Mouse (Mus musculus): ENCODE data around the gene Rpl27.
"Not testable (repeated sequence)": the region's sequence is repeated elsewhere in the genome, so short reads cannot be mapped to it uniquely, and the experiment has no call there.

The Rpl27 gene

DNA sequence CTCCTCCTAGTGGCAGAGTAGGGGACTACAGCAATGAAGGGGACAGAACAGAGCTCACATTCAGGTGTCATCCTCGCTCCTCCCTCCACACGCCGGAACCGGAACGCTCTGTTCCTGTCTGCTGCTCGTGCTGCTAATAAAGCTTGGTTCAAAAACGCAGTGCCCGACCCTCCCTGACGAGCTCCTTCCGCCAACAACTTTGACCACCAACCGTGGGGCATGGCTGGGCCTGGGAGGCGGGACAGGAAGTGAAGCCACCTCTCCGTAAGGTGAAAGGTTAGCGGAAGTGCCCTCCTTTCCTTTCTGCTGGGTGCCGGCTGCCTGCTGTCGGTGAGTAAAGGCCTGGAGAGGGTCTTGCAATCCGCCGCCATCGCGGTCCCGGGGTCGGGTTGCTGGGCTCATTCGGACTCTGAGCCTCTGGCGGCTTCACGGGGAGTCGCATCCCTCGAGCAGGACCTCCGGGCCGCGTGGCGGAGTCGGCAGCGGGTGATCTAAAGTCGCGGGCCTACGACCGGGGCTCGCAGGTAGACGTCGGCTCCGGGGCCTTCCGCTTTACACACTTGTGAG is at the start of gene Rpl27:
Rpl27 (plus strand) TSS at position 172 of the 567 bp plus-strand sequence.
- DNase-seq, result peak; percentile 96 to 99

DNA sequence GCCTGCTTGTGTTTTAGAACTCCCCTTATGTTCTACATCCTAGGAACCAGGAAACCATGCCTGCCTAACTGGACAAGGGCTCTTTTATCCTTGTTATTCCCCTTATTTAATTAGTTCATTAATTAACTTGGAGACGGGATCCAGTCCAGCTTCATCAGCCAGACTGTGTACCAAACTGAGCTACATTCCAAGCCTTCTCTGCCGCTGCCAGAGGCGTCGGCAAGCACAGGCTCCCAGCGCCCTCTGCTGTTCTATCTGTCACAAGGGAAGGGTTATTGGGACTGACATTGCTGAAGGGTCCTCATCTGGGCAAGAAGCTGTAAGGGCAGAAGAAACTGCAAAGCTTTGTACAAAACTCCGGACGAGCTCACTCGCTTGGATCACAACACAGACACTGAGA is 47.0 kb upstream of the Rpl27 start:
- peak; percentile 89 to 90 for DNase-seq

- no peak for DNase-seq
Observed at GRCm38 (mm10) chr11:101415306-101415705, 26.8 kb upstream of the Rpl27 start.

GRCm38 (mm10) chr11:101416433-101417100 is 25.5 kb upstream of the Rpl27 start:
- DNase-seq, result peak in 1 of 2 experiments; percentile 33

- peak; percentile 84 to 93 for DNase-seq
Observed at GRCm38 (mm10) chr11:101417101-101417855, 24.8 kb upstream of the Rpl27 start, which contains the start of gene Aarsd1. Aarsd1 (minus strand) TSS chr11:101417615.

- DNase-seq, result no peak
Observed at GRCm38 (mm10) chr11:101418991-101419390, 23.1 kb upstream of the Rpl27 start.

- peak in 1 of 2 experiments; percentile 24 for DNase-seq
Observed at GRCm38 (mm10) chr11:101419610-101420009, 22.5 kb upstream of the Rpl27 start.

DNA sequence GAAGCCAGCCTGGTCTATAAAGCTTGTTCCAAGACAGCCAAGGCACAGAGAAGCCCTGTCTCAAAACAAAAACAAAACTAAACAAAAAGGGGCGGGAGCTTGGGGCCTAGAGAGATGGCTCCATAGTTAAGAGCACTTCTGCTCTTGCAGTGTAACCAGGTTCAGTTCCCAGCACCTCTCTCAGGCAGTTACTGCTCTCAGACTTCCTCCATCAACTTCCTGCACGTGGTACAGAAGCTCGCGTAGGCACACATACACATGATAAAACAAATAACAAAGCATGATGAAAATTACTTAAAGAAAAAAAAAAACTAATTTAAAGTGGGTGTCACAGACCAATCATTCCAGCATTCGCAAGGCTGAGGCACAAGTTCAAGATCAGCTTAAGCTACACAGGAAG is 21.9 kb upstream of the Rpl27 start:
- DNase-seq, result no peak

DNA sequence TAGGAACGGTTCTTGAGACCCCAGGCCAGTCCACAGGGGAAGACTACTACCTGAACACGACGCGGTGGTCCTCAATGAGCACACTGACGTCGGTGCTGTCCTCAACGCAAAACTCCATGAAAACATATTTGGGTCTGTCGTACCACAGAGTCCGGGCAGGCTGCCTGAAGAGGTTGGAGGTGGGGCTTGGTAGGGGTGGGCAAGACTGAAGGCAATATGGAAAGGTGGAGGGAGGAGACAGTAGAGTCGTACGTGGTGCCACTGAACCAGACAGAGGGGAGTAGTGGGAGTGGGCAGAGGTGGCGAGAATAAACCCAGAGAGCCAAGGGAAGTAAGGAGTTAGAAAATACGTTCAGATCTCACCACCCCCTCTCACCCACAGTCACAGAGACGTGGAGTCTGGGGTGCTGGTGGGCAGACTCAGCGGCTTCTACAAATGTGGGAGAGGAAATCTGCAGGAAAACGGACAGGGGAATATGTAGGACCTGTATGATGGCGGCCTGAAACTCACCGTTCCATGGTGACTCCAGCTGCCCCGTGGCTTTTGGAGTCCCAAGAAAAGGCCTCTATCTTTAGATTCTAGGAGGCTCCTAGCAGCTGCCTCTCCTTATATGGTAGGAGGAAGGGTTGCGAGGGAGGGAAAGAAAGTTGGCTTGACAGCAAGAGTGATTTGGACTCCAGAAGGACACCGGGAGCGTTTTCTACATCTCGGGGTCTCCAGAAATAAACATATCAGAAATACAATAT is 17.8 kb upstream of the Rpl27 start, which contains the start of gene Gm27029:
Gm27029 (minus strand) TSS at position 692 of the 747 bp plus-strand sequence.
- DNase-seq, result peak in 1 of 2 experiments; percentile 20

DNA sequence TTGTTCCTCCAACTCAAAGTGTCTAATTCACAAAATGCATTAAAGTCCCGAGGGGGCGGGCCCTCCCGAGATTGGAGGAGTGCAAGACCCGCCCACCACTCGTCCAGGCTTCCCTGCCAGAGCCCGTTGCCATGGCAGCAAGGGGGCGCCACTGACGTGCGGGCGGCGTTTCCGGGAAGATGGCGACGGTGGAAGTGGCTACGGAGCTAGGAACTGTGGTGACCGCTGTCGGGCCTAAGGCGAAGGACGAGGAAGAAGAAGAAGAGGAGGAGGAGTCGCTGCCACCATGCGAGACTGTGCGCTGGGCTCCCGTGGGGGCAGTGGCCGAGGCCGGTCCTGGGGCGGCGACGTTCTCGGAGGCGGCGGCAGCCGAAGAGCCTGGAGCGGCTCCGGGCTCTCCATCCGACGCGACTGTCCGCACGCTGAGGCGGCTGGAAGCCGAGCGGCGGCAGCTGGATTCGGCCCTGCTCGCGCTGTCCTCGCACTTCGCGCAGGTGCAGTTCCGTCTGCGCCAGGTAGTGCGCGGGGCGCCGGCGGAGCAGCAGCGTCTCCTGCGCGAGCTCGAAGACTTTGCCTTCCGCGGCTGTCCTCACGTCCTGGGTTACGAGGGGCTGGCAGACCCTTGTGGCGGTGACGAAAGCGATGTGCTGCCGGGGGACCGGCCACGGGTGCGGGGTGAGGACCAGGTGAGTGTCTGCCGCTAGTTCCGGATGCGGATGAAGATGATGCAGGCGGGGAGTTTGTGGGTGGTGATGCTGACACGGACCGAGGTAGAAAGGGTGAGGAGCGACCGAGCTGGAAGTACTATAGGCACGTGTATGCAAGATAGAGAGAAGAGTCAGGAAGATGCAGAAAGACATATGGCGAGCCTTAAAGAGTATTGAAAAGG is 16.9 kb upstream of the Rpl27 start, which contains the start of the genes Rundc1 and Ptges3l:
Rundc1 (plus strand) TSS at position 161 of the 889 bp plus-strand sequence.
Ptges3l (minus strand) TSS at position 409 of the 889 bp plus-strand sequence.
- DNase-seq, result peak; percentile 99 to 100

DNA sequence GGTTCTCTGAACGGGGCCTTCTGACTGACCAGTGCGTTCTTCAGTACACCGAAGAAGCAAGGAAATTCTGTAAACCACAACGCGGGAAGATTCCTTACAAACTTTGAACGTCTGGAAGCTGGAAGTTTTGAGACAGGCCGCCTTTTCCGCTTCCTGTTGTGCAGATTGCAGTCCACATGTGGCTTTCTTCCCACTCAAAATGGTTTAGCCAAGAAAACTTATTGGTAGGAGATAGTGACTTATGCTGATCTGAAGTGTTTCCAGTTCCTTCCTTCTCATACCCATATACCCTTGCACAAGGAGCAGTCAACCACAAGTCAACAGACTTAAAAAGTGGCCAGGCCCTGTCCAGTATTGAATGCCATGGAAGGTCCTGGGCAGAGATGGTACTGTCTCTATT is 15.9 kb upstream of the Rpl27 start:
- no peak for DNase-seq

- DNase-seq, result no peak
Observed at GRCm38 (mm10) chr11:101431327-101431726, 10.8 kb upstream of the Rpl27 start.

GRCm38 (mm10) chr11:101433396-101433795 is 8.7 kb upstream of the Rpl27 start:
- no peak for DNase-seq

DNA sequence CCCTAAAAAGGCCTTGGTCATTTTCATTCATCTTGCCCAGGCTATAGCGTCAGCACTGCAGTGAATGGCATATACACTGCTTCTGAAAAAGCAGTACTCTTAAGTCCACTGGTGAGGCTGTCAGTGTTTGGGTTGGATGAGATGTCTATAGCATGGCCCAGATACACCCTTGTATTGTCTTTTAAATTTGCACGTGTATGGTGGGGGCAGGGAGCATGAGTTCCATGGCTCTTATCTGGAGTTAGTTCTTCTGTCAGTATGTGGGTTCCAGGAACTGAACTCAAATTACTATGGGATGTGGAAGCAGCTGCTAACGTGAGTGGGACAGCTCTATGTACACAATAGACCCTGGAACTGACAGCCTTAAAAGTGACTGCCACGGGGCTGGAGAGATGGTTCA is 6.3 kb upstream of the Rpl27 start:
- DNase-seq, result no peak

DNA sequence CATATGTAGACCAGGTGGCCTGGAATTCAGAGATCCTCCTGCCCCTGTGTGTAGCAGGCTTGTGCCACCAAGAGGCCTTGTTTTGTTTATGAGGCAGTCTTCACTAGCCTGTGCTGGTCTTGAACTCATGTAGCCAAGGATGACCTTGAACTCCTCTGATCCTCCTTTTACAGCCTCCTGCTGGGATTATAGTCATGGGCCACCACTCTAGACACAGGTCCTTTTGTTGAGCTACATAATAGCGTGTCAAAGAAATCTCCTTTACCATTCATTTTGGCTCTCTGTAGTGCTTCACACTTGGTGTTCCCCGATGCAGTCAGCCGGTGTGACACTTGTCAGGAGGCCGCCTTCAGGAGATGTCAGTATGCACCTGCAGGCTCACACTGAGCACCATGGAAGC is 5.2 kb upstream of the Rpl27 start:
- no peak for DNase-seq

DNA sequence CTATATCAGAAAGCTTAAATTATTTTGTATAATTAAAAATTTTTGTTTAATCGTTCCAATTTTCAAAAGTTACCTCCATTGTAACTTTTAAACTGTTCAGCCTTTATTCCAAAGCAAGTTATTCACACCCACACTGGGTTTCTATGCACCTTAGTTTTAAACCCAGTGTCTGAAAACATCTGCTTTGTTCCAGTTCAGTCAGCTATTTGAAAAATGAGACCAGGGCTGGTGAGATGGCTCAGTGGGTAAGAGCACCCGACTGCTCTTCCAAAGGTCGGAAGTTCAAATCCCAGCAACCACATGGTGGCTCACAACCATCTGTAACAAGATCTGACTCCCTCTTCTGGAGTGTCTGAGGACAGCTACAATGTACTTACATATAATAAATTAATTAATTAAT is 4.1 kb upstream of the Rpl27 start:
- not testable (repeated sequence) for DNase-seq

DNA sequence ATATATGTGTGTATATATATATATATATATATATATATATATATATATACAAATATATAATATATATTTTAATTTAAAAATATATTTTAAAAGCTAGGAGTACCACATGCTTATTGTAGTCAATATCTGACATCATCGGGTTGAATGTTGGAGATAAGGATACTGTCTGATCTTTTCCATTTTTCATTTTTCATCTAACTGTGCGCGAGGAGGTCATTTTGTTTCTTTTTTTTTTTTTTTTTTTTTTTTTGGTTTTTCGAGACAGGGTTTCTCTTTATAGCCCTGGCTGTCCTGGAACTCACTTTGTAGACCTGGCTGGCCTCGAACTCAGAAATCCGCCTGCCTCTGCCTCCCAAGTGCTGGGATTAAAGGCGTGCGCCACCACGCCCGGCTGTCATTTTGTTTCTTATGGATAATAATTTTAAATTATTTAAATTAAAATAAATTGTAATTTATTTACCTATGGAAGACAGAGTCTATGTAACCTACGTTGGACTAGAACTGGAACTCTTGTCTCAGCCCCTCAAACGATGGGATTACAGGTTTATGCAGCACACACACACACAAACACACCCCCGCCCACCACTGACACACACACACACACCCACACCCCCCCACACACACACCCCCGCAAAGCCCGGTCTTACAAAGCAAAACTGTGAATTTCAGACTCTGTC is 510 bp upstream of the Rpl27 start:
- DNase-seq, result not testable (repeated sequence)

DNA sequence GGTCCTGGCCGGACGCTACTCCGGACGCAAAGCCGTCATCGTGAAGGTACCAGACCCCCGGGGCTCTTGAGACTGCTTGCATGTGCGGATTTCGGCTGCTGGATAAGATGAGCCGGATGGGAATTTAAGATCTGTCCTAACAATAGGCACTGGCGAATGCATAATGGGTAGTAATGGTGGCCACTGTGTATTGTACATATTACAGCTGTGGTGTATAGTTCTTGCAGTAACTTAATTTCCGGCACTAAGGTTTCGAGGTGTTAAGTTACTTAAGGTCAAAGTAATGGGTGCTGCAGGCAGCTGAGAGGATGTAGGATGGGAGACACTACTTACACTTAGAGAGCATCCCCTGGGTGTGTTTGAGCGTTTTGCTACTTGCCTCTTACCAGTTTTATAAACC is 662 bp downstream of the Rpl27 start:
- DNase-seq, result no peak

DNA sequence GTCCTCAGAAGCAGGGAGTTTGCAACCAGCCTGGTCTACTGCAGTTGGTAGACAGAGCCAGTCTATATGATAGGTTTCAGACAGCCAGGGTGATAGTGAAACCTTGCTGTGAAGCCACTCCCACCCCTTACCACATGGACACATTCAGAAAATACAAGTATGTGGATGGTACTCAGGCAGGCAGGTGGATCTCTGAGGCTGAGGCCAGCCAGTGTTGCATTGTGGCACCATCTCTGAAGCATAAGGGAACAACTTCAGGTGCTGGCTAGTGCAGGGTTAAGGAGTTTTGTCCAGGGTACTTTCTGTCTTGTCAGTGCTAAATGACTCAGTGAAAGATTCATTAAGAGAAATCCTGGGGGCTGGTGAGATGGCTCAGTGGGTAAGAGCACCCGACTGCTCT is 4.2 kb downstream of the Rpl27 start:
- DNase-seq, result no peak

- not testable (repeated sequence) for DNase-seq
Observed at GRCm38 (mm10) chr11:101446860-101447259, 4.8 kb downstream of the Rpl27 start.

DNA sequence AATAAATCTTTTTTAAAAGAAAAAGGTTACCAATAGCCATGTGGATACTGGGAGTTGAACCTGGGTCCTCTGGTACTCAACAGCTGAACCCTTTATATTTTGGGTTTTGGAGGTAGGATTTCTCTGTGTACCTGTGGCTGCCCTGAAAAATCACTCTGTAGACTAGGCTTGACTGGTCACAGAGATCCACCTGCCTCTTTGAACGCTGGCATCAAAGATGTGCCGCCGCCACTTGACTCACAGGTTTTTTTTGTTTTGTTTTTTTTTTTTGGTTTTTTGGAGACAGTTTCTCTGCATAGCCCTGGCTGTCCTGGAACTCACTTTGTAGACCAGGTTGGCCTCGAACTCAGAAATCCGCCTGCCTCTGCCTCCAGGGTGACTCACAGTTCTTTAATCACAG is 5.7 kb downstream of the Rpl27 start:
- no peak for DNase-seq
